Mouse (Mus musculus): ENCODE measurements around the gene Fktn. TPM values are rescaled to one million over a fixed set of nuclear protein-coding genes. Genes with fewer than 3 reads are reported as not detected.

Gene Fktn
- polyA plus RNA-seq, 1 experiment = 23.5 TPM

- TF ChIP-seq CTCF (IDR thresholded peaks at IDR 0.05; ENCODE audit: extremely low read depth, insufficient read depth, low read length) (no peak), POLR2A (IDR thresholded peaks at IDR 0.05; ENCODE audit: extremely low read depth, insufficient read depth, low read length) (no peak)
- Histone ChIP-seq H3K4me1 (ENCODE audit: control insufficient read depth, insufficient read depth, low read length) (no peaks in the 10 kb centered on the region), H3K4me3 (ENCODE audit: insufficient read depth, low read length) (no peak overlapping the region), H3K27ac (ENCODE audit: insufficient read depth, low read length) (no peak overlapping the region)
These were observed 109.9 kb downstream of the Fktn start for GRCm38 (mm10) chr4:53823697-53824096.

GRCm38 (mm10) chr4:53824831-53825230, 111.0 kb downstream of the Fktn start:
- H3K27ac ChIP-seq (ENCODE audit: insufficient read depth, low read length) = no peak overlapping the region
- no peaks in the 10 kb centered on the region for H3K4me1 ChIP-seq (ENCODE audit: control insufficient read depth, insufficient read depth, low read length)
- no peak for TF ChIP-seq CTCF (IDR thresholded peaks at IDR 0.05; ENCODE audit: extremely low read depth, insufficient read depth, low read length)
- TF ChIP-seq POLR2A (IDR thresholded peaks at IDR 0.05; ENCODE audit: extremely low read depth, insufficient read depth, low read length) = no peak
- no peak overlapping the region for H3K4me3 ChIP-seq (ENCODE audit: insufficient read depth, low read length)

GRCm38 (mm10) chr4:53825821-53826605, 112.2 kb downstream of the Fktn start, which contains the start of gene Tmem38b:
Gene Tmem38b, plus strand, starts transcription at chr4:53826045.
- H3K4me1 ChIP-seq (ENCODE audit: control insufficient read depth, insufficient read depth, low read length) = no peaks in the 10 kb centered on the region
- TF ChIP-seq POLR2A (IDR thresholded peaks at IDR 0.05; ENCODE audit: extremely low read depth, insufficient read depth, low read length) = peak; percentile 60
- TF ChIP-seq CTCF (IDR thresholded peaks at IDR 0.05; ENCODE audit: extremely low read depth, insufficient read depth, low read length) = no peak
- H3K4me3 ChIP-seq (ENCODE audit: insufficient read depth, low read length) = peak within 1 kb of the TSS; percentile 99
- peak within 1 kb of the TSS; percentile 68 for H3K27ac ChIP-seq (ENCODE audit: insufficient read depth, low read length)

GRCm38 (mm10) chr4:53826641-53827248, 112.9 kb downstream of the Fktn start:
- TF ChIP-seq CTCF (IDR thresholded peaks at IDR 0.05; ENCODE audit: extremely low read depth, insufficient read depth, low read length) (no peak), POLR2A (IDR thresholded peaks at IDR 0.05; ENCODE audit: extremely low read depth, insufficient read depth, low read length) (no peak)
- Histone ChIP-seq H3K4me3 (ENCODE audit: insufficient read depth, low read length) (peak overlapping the region; percentile 99), H3K4me1 (ENCODE audit: control insufficient read depth, insufficient read depth, low read length) (no peaks in the 10 kb centered on the region), H3K27ac (ENCODE audit: insufficient read depth, low read length) (no peak overlapping the region)

Other genes with a start within 250 kb of the Fktn start
- gene Fsd1l, start 82.5 kb upstream of the Fktn start, polyA plus RNA-seq (2012; rRNA removed) = 11.5 and 11.9 TPM in 2 replicates
- 0.19 and 0.23 TPM in 2 replicates for gene Tal2, start 65.7 kb downstream of the Fktn start, polyA plus RNA-seq (2012; rRNA removed)
- gene Tmem38b, start 112.0 kb downstream of the Fktn start, polyA plus RNA-seq (2012; rRNA removed) = 6.6 and 7.3 TPM in 2 replicates